Comparison of ENCODE assay signal across 10 mouse cellular contexts in the genomic region with DNA sequence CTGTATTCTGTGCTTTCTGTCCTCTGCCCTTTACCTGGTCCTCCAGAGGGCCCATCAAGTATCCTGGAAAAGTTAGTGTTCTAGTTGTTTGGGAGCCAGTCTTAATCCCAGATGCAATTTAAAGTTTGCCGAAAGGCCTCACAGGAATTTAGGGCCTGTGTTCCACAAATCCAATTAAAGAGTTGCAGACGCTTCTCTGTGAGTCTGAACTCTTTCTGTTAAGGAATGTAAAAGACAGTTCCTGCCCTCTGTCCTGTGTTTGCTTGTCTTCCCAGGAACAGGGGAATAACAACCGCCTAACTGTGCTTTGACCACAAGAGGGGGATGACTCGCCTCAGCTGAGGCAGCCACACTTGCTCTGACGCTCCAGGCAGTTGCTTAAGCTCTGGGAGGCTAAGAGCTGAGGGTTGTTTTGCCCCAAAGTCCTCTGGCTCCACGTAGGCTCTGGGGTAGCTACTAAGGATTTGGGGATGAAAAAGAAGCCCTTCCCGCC. TPM values are rescaled to one million over a fixed set of nuclear protein-coding genes. Genes with fewer than 3 reads are reported as not detected.
DNase-seq lines count a peak whose midpoint lies in the region; ATAC-seq lines count a peak whose summit lies in the region.
"Had no signal": no experiment of that assay in that cellular context is flagged by ENCODE, and none has a peak within 500 bp of the region (broad histone marks: within the 10 kb centered on the region; RNA-seq: fewer than 3 reads in every experiment).

A gene (minus strand): TSS at position 51 of the 493 bp plus-strand sequence.

- WGBS in hindbrain, embryonic 14.5 days = 19% methylated on average over 7 of the region's 7 CpGs
- WGBS in hindbrain, embryonic 13.5 days = 21% methylated on average over 7 of the region's 7 CpGs
- 14% methylated on average over 7 of the region's 7 CpGs for WGBS in limb, embryonic 11.5 days

- no peak within 1 kb of the TSS for H3K4me2 ChIP-seq in hindbrain, embryonic 14.5 days (replicated peaks)
- H3K4me2 ChIP-seq in hindbrain, embryonic 13.5 days = no peak within 1 kb of the TSS
- H3K4me2 ChIP-seq in limb, embryonic 11.5 days (ENCODE audit: low read depth, severe bottlenecking) = no peak within 1 kb of the TSS

- H3K4me3 ChIP-seq in hindbrain, embryonic 14.5 days (replicated peaks; ENCODE audit: low read length) = no peak within 1 kb of the TSS
- H3K4me3 ChIP-seq in hindbrain, embryonic 13.5 days = no peak within 1 kb of the TSS
- no peak within 1 kb of the TSS for H3K4me3 ChIP-seq in limb, embryonic 11.5 days (ENCODE audit: low read depth, low read length)

- H3K27me3 ChIP-seq in hindbrain, embryonic 14.5 days (ENCODE audit: control insufficient read depth, insufficient read depth, low read length) = no peaks in the 10 kb centered on the region
- no peaks in the 10 kb centered on the region for H3K27me3 ChIP-seq in hindbrain, embryonic 13.5 days
- no peaks in the 10 kb centered on the region for H3K27me3 ChIP-seq in limb, embryonic 11.5 days (ENCODE audit: control insufficient read depth, insufficient read depth, low read length)

- no peaks in the 10 kb centered on the region for H3K4me1 ChIP-seq in hindbrain, embryonic 14.5 days (replicated peaks; ENCODE audit: control insufficient read depth, insufficient read depth, low read length)
- H3K4me1 ChIP-seq in hindbrain, embryonic 13.5 days (replicated peaks) = no peaks in the 10 kb centered on the region
- no peaks in the 10 kb centered on the region for H3K4me1 ChIP-seq in limb, embryonic 11.5 days (ENCODE audit: control insufficient read depth, insufficient read depth, low read length)

- peak; percentile 30 for DNase-seq in hindbrain, embryonic 14.5 days (ENCODE audit: low spot score)
- DNase-seq in 416B (ENCODE audit: low read depth) = peak; percentile 29
- DNase-seq in NIH3T3 (ENCODE audit: low read depth) = peak; percentile 80
- peak; percentile 60 for DNase-seq in limb, embryonic 11.5 days (ENCODE audit: low spot score)
- DNase-seq in testis, postnatal 10 days (ENCODE audit: low spot score) = peak; percentile 55
- DNase-seq in thymus, postnatal 14 days = no peak

- H3K9ac ChIP-seq in hindbrain, embryonic 14.5 days = no peak within 1 kb of the TSS
- no peak within 1 kb of the TSS for H3K9ac ChIP-seq in hindbrain, embryonic 13.5 days
- no peak within 1 kb of the TSS for H3K9ac ChIP-seq in limb, embryonic 11.5 days (ENCODE audit: low read length)

- no peaks in the 10 kb centered on the region for H3K36me3 ChIP-seq in hindbrain, embryonic 14.5 days (replicated peaks; ENCODE audit: control insufficient read depth, insufficient read depth)
- H3K36me3 ChIP-seq in hindbrain, embryonic 13.5 days = no peaks in the 10 kb centered on the region
- no peaks in the 10 kb centered on the region for H3K36me3 ChIP-seq in limb, embryonic 11.5 days (ENCODE audit: control insufficient read depth, insufficient read depth, low read length)

- no peak within 1 kb of the TSS for H3K27ac ChIP-seq in hindbrain, embryonic 14.5 days
- H3K27ac ChIP-seq in hindbrain, embryonic 13.5 days = no peak within 1 kb of the TSS
- no peak within 1 kb of the TSS for H3K27ac ChIP-seq in limb, embryonic 11.5 days (replicated peaks; ENCODE audit: low read depth, low read length)

- ATAC-seq in hindbrain, embryonic 14.5 days (ENCODE audit: low FRiP score) = no peak
- ATAC-seq in hindbrain, embryonic 13.5 days (ENCODE audit: low FRiP score) = no peak
- ATAC-seq in limb, embryonic 11.5 days (ENCODE audit: insufficient number of reproducible peaks, low FRiP score, low TSS enrichment, low read depth) = no peak
- ATAC-seq in megakaryocyte-erythroid progenitor cell, adult 5-6 weeks (replicated peaks; ENCODE audit: low FRiP score, low TSS enrichment, poor library complexity, severe bottlenecking) = no peak

- no peaks in the 10 kb centered on the region for H3K9me3 ChIP-seq in hindbrain, embryonic 14.5 days (ENCODE audit: control insufficient read depth, low read length)
- no peaks in the 10 kb centered on the region for H3K9me3 ChIP-seq in hindbrain, embryonic 13.5 days
- H3K9me3 ChIP-seq in limb, embryonic 11.5 days (ENCODE audit: control insufficient read depth, low read length) = no peaks in the 10 kb centered on the region

RNA-seq across cellular contexts. Expression of the gene that starts here (rescaled TPM):
- not detected in 2 replicates for polyA plus RNA-seq in hindbrain, embryonic 14.5 days (2014; fragmentation: Nextera tagmentation; extraction: Ambion mirVana)
- not detected in 2 replicates for polyA plus RNA-seq in hindbrain, embryonic 13.5 days (2015; fragmentation: Nextera tagmentation; extraction: Ambion mirVana)
- 0.16 and 0.34 TPM in 2 replicates for polyA plus RNA-seq in limb, embryonic 11.5 days (2014; fragmentation: Nextera tagmentation; extraction: Ambion mirVana)
- not detected in 2 replicates for total RNA-seq in megakaryocyte-erythroid progenitor cell, adult 5-6 weeks (2014; fragmentation: Nextera tagmentation)
- total RNA-seq in megakaryocyte-erythroid progenitor cell, adult 5-6 weeks (2017) = not detected in 2 replicates
- total RNA-seq: left cerebral cortex, postnatal 10 days had no signal
- polyA plus RNA-seq: spleen, adult 2 months had no signal

Comparison
In these comparisons a context has a peak if more than half of its experiments do, and no peak if none do; other contexts are left out.
1. Peak in DNase-seq in hindbrain, embryonic 14.5 days; RNA of the gene not detected or under 1 TPM.
2. Peak in DNase-seq in limb, embryonic 11.5 days; RNA of the gene not detected or under 1 TPM.